Mouse (Mus musculus) hindbrain, embryonic 16.5 days (tissue): ENCODE measurements around the gene Ern2. TPM values are rescaled to one million over a fixed set of nuclear protein-coding genes. Genes with fewer than 3 reads are reported as not detected.
A peak's percentile ranks its signal among the peaks of the same experiment; 100 is the strongest.

Experiments used
- ATAC-seq: fragments of 200-750 bp; cut with Nextera tagmentation; 2 replicates; pipeline ENCODE4 v1.8.0; 2017; ENCODE audit warnings: moderate TSS enrichment, moderate library complexity
- H3K27ac ChIP-seq: fragments of 300-500 bp; sonication (generic); 2 replicates; pipeline ENCODE4 v1.5.1; 2014; ENCODE audit warnings: low read depth, mild to moderate bottlenecking, control low read depth, low read length, moderate library complexity
- H3K27me3 ChIP-seq: fragments of 300-500 bp; sonication (generic); replicated peaks from 2 replicates; pipeline ENCODE4 v1.6.1; 2014; ENCODE audit warnings: low read length; ENCODE audit not compliant: control insufficient read depth, insufficient read depth
- H3K36me3 ChIP-seq: fragments of 300-500 bp; sonication (generic); 2 replicates; pipeline ENCODE4 v1.6.1; 2014; ENCODE audit warnings: mild to moderate bottlenecking, low read length, moderate library complexity, mixed read lengths; ENCODE audit not compliant: control insufficient read depth, insufficient read depth
- H3K4me1 ChIP-seq: fragments of 300-500 bp; sonication (generic); 2 replicates; pipeline ENCODE4 v1.6.1; 2014; ENCODE audit warnings: low read depth, low read length; ENCODE audit not compliant: control insufficient read depth, insufficient read depth
- H3K4me2 ChIP-seq: fragments of 300-500 bp; sonication (generic); 2 replicates; pipeline ENCODE4 v1.6.1; 2014; ENCODE audit warnings: mild to moderate bottlenecking, low read length, control low read depth, moderate library complexity
- H3K4me3 ChIP-seq: fragments of 300-500 bp; sonication (generic); 2 replicates; pipeline ENCODE4 v1.5.1; 2014; ENCODE audit warnings: mild to moderate bottlenecking, low read length, control low read depth, moderate library complexity
- H3K9ac ChIP-seq: fragments of 300-500 bp; sonication (generic); 2 replicates; pipeline ENCODE4 v1.6.1; 2014; ENCODE audit warnings: low read depth, mild to moderate bottlenecking, control low read depth, low read length, moderate library complexity
- H3K9me3 ChIP-seq: fragments of 300-500 bp; sonication (generic); 2 replicates; pipeline ENCODE4 v1.6.1; 2014; ENCODE audit warnings: mild to moderate bottlenecking, low read length, moderate library complexity; ENCODE audit not compliant: control insufficient read depth
- WGBS: fragments of 180-500 bp; shearing (Covaris S2); extraction: QIAGEN DNeasy Blood & Tissue Kit; methylation state at CpG from one replicate; pipeline ENCODE4 v1.1.7; 2014; 5-methylcytosine and 5-hydroxymethylcytosine counted together
- polyA plus RNA-seq: library from polyadenylated mRNA; unstranded; fragments of >200 nt; fragmentation: Nextera tagmentation; extraction: Ambion mirVana; gene quantifications from 2 replicates; pipeline ENCODE4 v1.2.1, GENCODE M21; 2015

The Ern2 gene
- polyA plus RNA-seq, 1 experiment from 2014 or later: 1.9 TPM

GRCm38 (mm10) chr7:122137071-122137470 lies 48.9 kb downstream of the Ern2 start:
- H3K9ac ChIP-seq: no peak overlapping the region
- no peaks in the 10 kb centered on the region for H3K27me3 ChIP-seq
- no peak overlapping the region for H3K4me3 ChIP-seq
- H3K27ac ChIP-seq: no peak overlapping the region
- H3K36me3 ChIP-seq: peaks cover 33% of the 10 kb centered on the region
- no peaks in the 10 kb centered on the region for H3K9me3 ChIP-seq
- ATAC-seq: no peak
- H3K4me1 ChIP-seq: peaks cover 10% of the 10 kb centered on the region
- H3K4me2 ChIP-seq: no peak overlapping the region

GRCm38 (mm10) chr7:122135070-122135469 lies 50.9 kb downstream of the Ern2 start:
- peaks cover 26% of the 10 kb centered on the region for H3K36me3 ChIP-seq
- 69% methylated on average over 10 of the region's 10 CpGs for WGBS

DNA sequence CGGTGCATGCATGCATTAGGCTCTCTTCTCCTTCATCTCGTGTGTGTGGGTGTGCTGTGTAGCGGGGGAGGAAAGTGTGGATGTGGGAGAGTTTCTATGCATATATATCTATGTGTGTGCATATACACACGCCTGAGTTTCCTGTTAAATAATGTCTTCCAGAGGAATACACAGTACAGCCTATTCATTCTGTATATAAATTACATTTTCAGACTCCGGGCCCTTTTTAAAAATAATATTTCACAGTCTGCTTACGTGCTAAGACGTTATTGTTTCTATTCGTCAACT lies 52.7 kb downstream of the Ern2 start:
- ATAC-seq: peak; percentile 43
- H3K4me2 ChIP-seq: peak overlapping the region; percentile 92
- peak overlapping the region; percentile 89 for H3K9ac ChIP-seq
- H3K9me3 ChIP-seq: no peaks in the 10 kb centered on the region
- peaks cover 11% of the 10 kb centered on the region for H3K4me1 ChIP-seq
- peak overlapping the region; percentile 93 for H3K4me3 ChIP-seq
- no peaks in the 10 kb centered on the region for H3K27me3 ChIP-seq
- 20% methylated on average over 8 of the region's 8 CpGs for WGBS
- H3K36me3 ChIP-seq: peaks cover 15% of the 10 kb centered on the region
- peak overlapping the region; percentile 81 for H3K27ac ChIP-seq

More at GRCm38 (mm10) chr7:122135070-122135469, 50.9 kb downstream of the Ern2 start:
- H3K4me3 ChIP-seq: no peak overlapping the region
- ATAC-seq: no peak
- no peak overlapping the region for H3K4me2 ChIP-seq
- no peaks in the 10 kb centered on the region for H3K27me3 ChIP-seq
- no peak overlapping the region for H3K27ac ChIP-seq
- no peak overlapping the region for H3K9ac ChIP-seq
- peaks cover 11% of the 10 kb centered on the region for H3K4me1 ChIP-seq
- H3K9me3 ChIP-seq: no peaks in the 10 kb centered on the region

DNA sequence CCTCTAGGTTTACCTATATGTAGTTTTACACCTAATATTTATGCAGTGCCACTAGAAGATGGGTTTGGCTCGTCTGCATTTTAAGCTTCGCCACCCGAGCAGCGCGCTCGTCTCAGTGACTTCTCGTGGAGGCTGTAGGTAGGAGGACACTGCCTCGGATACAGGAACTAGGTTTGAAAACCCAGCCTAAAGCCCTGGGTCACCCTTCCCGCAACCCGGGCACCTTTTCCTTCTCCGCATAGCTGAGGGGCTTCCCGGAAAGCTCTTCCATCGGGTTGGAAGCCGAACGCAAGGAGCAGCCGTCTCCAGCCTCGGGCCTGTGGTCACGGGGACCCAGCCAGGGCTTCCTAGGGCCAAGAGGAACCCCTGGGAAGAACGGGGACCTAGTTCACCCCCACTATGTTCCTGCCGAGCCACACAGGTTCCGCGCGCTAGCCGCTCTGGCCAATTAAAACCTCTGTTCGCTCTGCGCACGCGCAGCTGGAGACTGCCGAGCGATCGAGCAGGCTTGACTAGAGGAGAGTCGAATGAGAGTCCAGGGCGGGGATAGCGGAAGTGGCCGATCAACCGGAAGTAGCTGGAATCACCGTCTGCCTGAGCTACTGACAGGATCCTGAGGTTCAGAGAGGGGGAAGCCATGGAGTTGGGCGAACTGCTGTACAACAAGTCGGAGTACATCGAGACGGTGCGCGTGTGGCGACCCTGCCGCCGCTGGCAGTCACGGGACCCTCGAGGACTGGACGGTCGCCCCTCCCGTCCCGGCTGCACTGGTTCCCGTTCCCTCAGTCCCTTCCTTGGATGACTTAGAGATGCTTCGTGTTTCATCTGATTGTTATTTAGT lies 53.3 kb downstream of the Ern2 start, which contains the start of the genes Palb2 and Dctn5:
Gene Palb2 (minus strand): TSS at position 489 of the 841 bp plus-strand sequence.
Gene Dctn5 (plus strand): TSS at position 545 of the 841 bp plus-strand sequence.
- Histone ChIP-seq H3K9me3 (no peaks in the 10 kb centered on the region), H3K36me3 (peaks cover 16% of the 10 kb centered on the region), H3K4me1 (peaks cover 11% of the 10 kb centered on the region), H3K27me3 (no peaks in the 10 kb centered on the region), H3K9ac (peak within 1 kb of the TSS; percentile 89), H3K4me2 (peak within 1 kb of the TSS; percentile 92), H3K4me3 (peak within 1 kb of the TSS; percentile 93), H3K27ac (peak within 1 kb of the TSS; percentile 81)
- ATAC-seq: peak; percentile 99
- WGBS: under 1% methylated on average over 54 of the region's 54 CpGs

- Histone ChIP-seq H3K4me2 (peak overlapping the region; percentile 92), H3K9me3 (no peaks in the 10 kb centered on the region), H3K27ac (no peak overlapping the region), H3K27me3 (no peaks in the 10 kb centered on the region), H3K9ac (no peak overlapping the region), H3K4me3 (peak overlapping the region; percentile 93), H3K4me1 (peaks cover 11% of the 10 kb centered on the region), H3K36me3 (peaks cover 14% of the 10 kb centered on the region)
- no peak for ATAC-seq
Measured at GRCm38 (mm10) chr7:122131834-122132233, 54.2 kb downstream of the Ern2 start.

- 95% methylated on average over 11 of the region's 11 CpGs for WGBS
- no peak overlapping the region for H3K4me3 ChIP-seq
- no peak overlapping the region for H3K9ac ChIP-seq
- H3K4me2 ChIP-seq: no peak overlapping the region
- ATAC-seq: no peak
- H3K9me3 ChIP-seq: no peaks in the 10 kb centered on the region
- H3K27me3 ChIP-seq: no peaks in the 10 kb centered on the region
- H3K27ac ChIP-seq: no peak overlapping the region
- H3K36me3 ChIP-seq: peaks cover 9% of the 10 kb centered on the region; the same call in 1 of the 2 replicates
- H3K4me1 ChIP-seq: no peaks in the 10 kb centered on the region; the same call in 1 of the 2 replicates
Measured at GRCm38 (mm10) chr7:122126946-122127345, 59.1 kb downstream of the Ern2 start.

GRCm38 (mm10) chr7:122125636-122126035 lies 60.4 kb downstream of the Ern2 start:
- no peak overlapping the region for H3K9ac ChIP-seq
- no peak overlapping the region for H3K4me3 ChIP-seq
- no peaks in the 10 kb centered on the region for H3K9me3 ChIP-seq
- H3K27me3 ChIP-seq: no peaks in the 10 kb centered on the region
- no peaks in the 10 kb centered on the region for H3K4me1 ChIP-seq
- H3K36me3 ChIP-seq: peaks cover 9% of the 10 kb centered on the region; the same call in 1 of the 2 replicates
- no peak overlapping the region for H3K4me2 ChIP-seq
- 79% methylated on average over 8 of the region's 8 CpGs for WGBS
- no peak for ATAC-seq
- H3K27ac ChIP-seq: no peak overlapping the region

DNA sequence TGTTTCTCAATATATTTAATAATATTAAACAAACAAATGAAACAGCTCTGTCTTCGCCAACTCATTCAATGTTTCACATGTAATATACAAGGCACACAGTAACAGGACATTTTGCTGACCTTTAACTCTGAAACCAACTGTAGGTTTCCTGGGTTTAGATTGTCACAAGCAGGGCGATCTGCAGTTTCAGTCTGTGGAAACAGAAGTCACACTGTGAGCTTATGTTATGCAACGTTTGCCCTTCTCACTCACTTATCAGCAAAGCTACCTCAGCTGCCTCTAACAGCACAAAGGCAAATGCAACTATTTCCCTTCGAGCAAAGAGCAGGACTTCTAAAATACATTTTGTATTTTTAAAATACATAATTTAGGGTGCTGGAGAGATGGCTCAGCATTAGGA lies 62.5 kb downstream of the Ern2 start:
- WGBS: 86% methylated on average over 4 of the region's 4 CpGs

More for the DNA sequence above, 62.5 kb downstream of the Ern2 start:
- no peak overlapping the region for H3K4me3 ChIP-seq
- H3K4me1 ChIP-seq: no peaks in the 10 kb centered on the region
- no peak overlapping the region for H3K4me2 ChIP-seq
- H3K27ac ChIP-seq: no peak overlapping the region
- no peak overlapping the region for H3K9ac ChIP-seq
- no peak for ATAC-seq
- no peaks in the 10 kb centered on the region for H3K27me3 ChIP-seq
- no peaks in the 10 kb centered on the region for H3K9me3 ChIP-seq
- peaks cover 9% of the 10 kb centered on the region; the same call in 1 of the 2 replicates for H3K36me3 ChIP-seq
